Mouse (Mus musculus) C2C12 (cell line): Measurements from ENCODE around the gene Zbtb42. TPM values are rescaled to one million over a fixed set of nuclear protein-coding genes. Genes with fewer than 3 reads are reported as not detected.
A peak's percentile ranks its signal among the peaks of the same experiment; 100 is the strongest.

Experiments
- H3K27me3 ChIP-seq: one replicate; pipeline ENCODE4 v1.6.1; 2011; ENCODE audit not compliant: control insufficient read depth, insufficient read depth, insufficient read length
- H3K36me3 ChIP-seq: one replicate; pipeline ENCODE4 v1.6.1; 2011; ENCODE audit not compliant: control insufficient read depth, insufficient read depth
- H3K4me3 ChIP-seq: one replicate; pipeline ENCODE4 v1.5.1; 2011; ENCODE audit warnings: mild to moderate bottlenecking, control low read depth; ENCODE audit not compliant: poor library complexity, insufficient read depth, severe bottlenecking
- H3K79me2 ChIP-seq: one replicate; pipeline ENCODE4 v1.6.1; 2011; ENCODE audit not compliant: control insufficient read depth, insufficient read depth
- H3K79me3 ChIP-seq: one replicate; pipeline ENCODE4 v1.6.1; 2011; ENCODE audit warnings: low read depth, control low read depth
- H3ac ChIP-seq: one replicate; pipeline ENCODE3; 2011; ENCODE audit warnings: low read depth; ENCODE audit not compliant: control insufficient read depth, insufficient read length
- CEBPB ChIP-seq: IDR thresholded peaks from one replicate; pipeline ENCODE4 v1.6.1; 2011; ENCODE audit warnings: low read depth, mild to moderate bottlenecking, control low read depth, moderate library complexity
- CTCF ChIP-seq: IDR thresholded peaks from one replicate; pipeline ENCODE4 v1.5.1; 2011; ENCODE audit not compliant: control insufficient read depth, insufficient read depth, insufficient read length
- FOSL1 ChIP-seq: IDR thresholded peaks from one replicate; pipeline ENCODE4 v1.8.0; 2011; ENCODE audit warnings: mild to moderate bottlenecking, low read length; ENCODE audit not compliant: poor library complexity, insufficient read depth, severe bottlenecking
- MAX ChIP-seq: IDR thresholded peaks from one replicate; pipeline ENCODE4 v1.6.1; 2011; ENCODE audit warnings: mild to moderate bottlenecking, control low read depth
- MYOD1 ChIP-seq: IDR thresholded peaks from one replicate; pipeline ENCODE4 v1.6.1; 2011; ENCODE audit warnings: low read depth; ENCODE audit not compliant: control insufficient read depth, insufficient read length
- MYOG ChIP-seq: IDR thresholded peaks from one replicate; pipeline ENCODE4 v1.6.1; 2011; ENCODE audit not compliant: control insufficient read depth, insufficient read length; ENCODE audit errors: extremely low read depth
- USF1 ChIP-seq: IDR thresholded peaks from one replicate; pipeline ENCODE4 v1.6.1; 2011; ENCODE audit warnings: low read depth, mild to moderate bottlenecking, control low read depth, moderate library complexity
- polyA plus RNA-seq: library from polyadenylated mRNA; unstranded; fragments of >200 nt; fragmentation: generic; extraction: Trizol; gene quantifications from one replicate; pipeline ENCODE4 v1.2.1, GENCODE M21; 2012; ENCODE audit warnings: missing spikeins

Gene Zbtb42
- polyA plus RNA-seq, 1 experiment: 4.2 TPM

GRCm38 (mm10) chr12:112644855-112645506 is 33.6 kb upstream of the Zbtb42 start:
- Histone ChIP-seq H3K79me2 (peaks cover 49% of the 10 kb centered on the region), H3ac (peak overlapping the region; percentile 89), H3K4me3 (peak overlapping the region; percentile 74), H3K79me3 (peaks cover 31% of the 10 kb centered on the region), H3K36me3 (peaks cover 20% of the 10 kb centered on the region), H3K27me3 (no peaks in the 10 kb centered on the region)
- TF ChIP-seq MAX (peak; percentile 19), CEBPB (no peak)

- Histone ChIP-seq H3K79me3 (peaks cover 31% of the 10 kb centered on the region), H3K27me3 (no peaks in the 10 kb centered on the region), H3ac (no peak overlapping the region), H3K36me3 (peaks cover 21% of the 10 kb centered on the region), H3K4me3 (no peak overlapping the region), H3K79me2 (peaks cover 56% of the 10 kb centered on the region)
- no peak for TF ChIP-seq FOSL1
Observed at GRCm38 (mm10) chr12:112646139-112646538, 32.5 kb upstream of the Zbtb42 start.

DNA sequence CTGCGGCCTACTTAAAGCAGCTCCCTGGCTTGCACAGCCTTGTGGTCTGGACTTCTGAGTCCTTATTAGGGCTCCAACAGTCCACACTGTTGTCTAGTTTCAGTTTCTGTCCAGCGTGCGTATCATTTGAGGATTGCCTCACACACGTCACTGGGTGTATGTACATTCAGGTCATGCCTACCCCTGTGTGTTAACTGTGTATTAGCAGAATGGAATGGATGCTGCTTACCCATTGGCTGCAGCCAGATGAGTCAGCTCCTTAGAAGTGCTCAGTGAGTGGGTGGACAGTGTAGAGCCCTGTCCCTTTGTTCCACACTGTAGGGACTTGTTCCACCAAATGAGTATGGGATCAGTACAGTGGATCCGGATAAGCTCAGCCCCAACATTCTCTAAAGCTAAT is 30.5 kb upstream of the Zbtb42 start:
- Histone ChIP-seq H3K79me3 (peaks cover 31% of the 10 kb centered on the region), H3K79me2 (peaks cover 56% of the 10 kb centered on the region), H3K36me3 (peaks cover 38% of the 10 kb centered on the region), H3ac (no peak overlapping the region), H3K27me3 (no peaks in the 10 kb centered on the region), H3K4me3 (no peak overlapping the region)
- TF ChIP-seq MAX: no peak
- TF ChIP-seq CEBPB: no peak
- TF ChIP-seq MYOG: no peak
- no peak for TF ChIP-seq CTCF

GRCm38 (mm10) chr12:112651778-112652439 is 26.7 kb upstream of the Zbtb42 start:
- Histone ChIP-seq H3K79me2 (peaks cover 34% of the 10 kb centered on the region), H3K4me3 (no peak overlapping the region), H3K79me3 (peaks cover 12% of the 10 kb centered on the region), H3ac (no peak overlapping the region), H3K27me3 (no peaks in the 10 kb centered on the region), H3K36me3 (peaks cover 57% of the 10 kb centered on the region)
- no peak for TF ChIP-seq FOSL1
- TF ChIP-seq USF1: no peak
- no peak for TF ChIP-seq MAX
- no peak for TF ChIP-seq MYOG
- no peak for TF ChIP-seq CEBPB
- peak; percentile 24 for TF ChIP-seq MYOD1

GRCm38 (mm10) chr12:112653157-112653824 is 25.3 kb upstream of the Zbtb42 start:
- no peaks in the 10 kb centered on the region for H3K27me3 ChIP-seq
- no peak overlapping the region for H3K4me3 ChIP-seq
- TF ChIP-seq FOSL1 (no peak), USF1 (no peak), MYOG (no peak), MYOD1 (peak; percentile 6), MAX (no peak), CEBPB (no peak), CTCF (peak; percentile 69)
- peaks cover 20% of the 10 kb centered on the region for H3K79me2 ChIP-seq
- peaks cover 59% of the 10 kb centered on the region for H3K36me3 ChIP-seq
- no peak overlapping the region for H3ac ChIP-seq
- H3K79me3 ChIP-seq: peaks cover 5% of the 10 kb centered on the region

- no peak overlapping the region for H3ac ChIP-seq
- H3K36me3 ChIP-seq: peaks cover 65% of the 10 kb centered on the region
- H3K79me2 ChIP-seq: peaks cover 13% of the 10 kb centered on the region
- peaks cover 5% of the 10 kb centered on the region for H3K79me3 ChIP-seq
- TF ChIP-seq MYOG: no peak
- no peak for TF ChIP-seq USF1
- TF ChIP-seq CTCF: no peak
- no peak for TF ChIP-seq MYOD1
- no peak for TF ChIP-seq FOSL1
- no peak for TF ChIP-seq CEBPB
- TF ChIP-seq MAX: no peak
- H3K4me3 ChIP-seq: no peak overlapping the region
- no peaks in the 10 kb centered on the region for H3K27me3 ChIP-seq
Observed at GRCm38 (mm10) chr12:112654076-112654475, 24.6 kb upstream of the Zbtb42 start.
